Mouse (Mus musculus) ES-Bruce4 (cell line): ENCODE data around the gene Fam114a1. TPM values are rescaled to one million over a fixed set of nuclear protein-coding genes. Genes with fewer than 3 reads are reported as not detected.

Source experiments
- H3K27ac ChIP-seq: 2 replicates; pipeline ENCODE4 v1.5.1; 2012; ENCODE audit warnings: low read length, inconsistent platforms; ENCODE audit not compliant: insufficient read depth
- H3K27me3 ChIP-seq: 2 replicates; pipeline ENCODE4 v1.6.1; 2012; ENCODE audit warnings: mild to moderate bottlenecking, low read length, inconsistent platforms; ENCODE audit not compliant: control insufficient read depth, poor library complexity, insufficient read depth, severe bottlenecking
- H3K36me3 ChIP-seq: 2 replicates; pipeline ENCODE4 v1.6.1; 2012; ENCODE audit warnings: inconsistent platforms, mild to moderate bottlenecking, low read length, moderate library complexity; ENCODE audit not compliant: control insufficient read depth, poor library complexity, insufficient read depth, severe bottlenecking
- H3K4me1 ChIP-seq: one replicate; pipeline ENCODE4 v1.8.1; 2011; ENCODE audit warnings: low read length; ENCODE audit not compliant: control insufficient read depth, insufficient read depth
- H3K4me3 ChIP-seq: 2 replicates; pipeline ENCODE4 v1.5.1; 2011; ENCODE audit warnings: low read depth, mild to moderate bottlenecking, low read length
- H3K9ac ChIP-seq: 2 replicates; pipeline ENCODE4 v1.6.1; 2012; ENCODE audit warnings: low read depth, mild to moderate bottlenecking, inconsistent platforms; ENCODE audit not compliant: poor library complexity, severe bottlenecking
- H3K9me3 ChIP-seq: replicated peaks from 2 replicates; pipeline ENCODE4 v1.6.1; 2012; ENCODE audit warnings: mild to moderate bottlenecking, low read length, inconsistent platforms; ENCODE audit not compliant: control insufficient read depth, poor library complexity, insufficient read depth, severe bottlenecking
- CTCF ChIP-seq: IDR thresholded peaks from one replicate; pipeline ENCODE4 v1.8.1; 2011; ENCODE audit warnings: low read depth, low read length
- EP300 ChIP-seq: IDR thresholded peaks from 2 replicates; pipeline ENCODE4 v1.6.1; 2011; ENCODE audit warnings: low read depth, low read length; ENCODE audit not compliant: insufficient read depth
- POLR2A ChIP-seq: IDR thresholded peaks from one replicate; pipeline ENCODE4 v1.8.1; 2011; ENCODE audit warnings: low read length; ENCODE audit not compliant: insufficient read depth
- polyA plus RNA-seq: library from polyadenylated mRNA; stranded (reverse); fragments of >200 nt; gene quantifications from 2 replicates; pipeline ENCODE4 v1.2.4, GENCODE M21; 2011; ENCODE audit warnings: low read depth; ENCODE audit not compliant: missing spikeins, insufficient read depth, insufficient read length

Gene Fam114a1
- polyA plus RNA-seq, 1 experiment, result 16.5 TPM

GRCm38 (mm10) chr5:65043407-65043895 is 73.6 kb downstream of the Fam114a1 start:
- Histone ChIP-seq H3K36me3 (no peaks in the 10 kb centered on the region), H3K9me3 (no peaks in the 10 kb centered on the region), H3K27me3 (no peaks in the 10 kb centered on the region), H3K27ac (no peak overlapping the region), H3K9ac (no peak overlapping the region), H3K4me3 (no peak overlapping the region), H3K4me1 (no peaks in the 10 kb centered on the region)
- no peak for TF ChIP-seq EP300
- TF ChIP-seq POLR2A, result no peak
- TF ChIP-seq CTCF, result no peak

- H3K27me3 ChIP-seq, result no peaks in the 10 kb centered on the region
These were observed 75.9 kb downstream of the Fam114a1 start for GRCm38 (mm10) chr5:65045642-65046370.

GRCm38 (mm10) chr5:65046442-65047284 is 76.8 kb downstream of the Fam114a1 start:
- no peaks in the 10 kb centered on the region for H3K36me3 ChIP-seq
- H3K4me3 ChIP-seq, result no peak overlapping the region
- no peaks in the 10 kb centered on the region for H3K9me3 ChIP-seq
- H3K27ac ChIP-seq, result no peak overlapping the region
- no peaks in the 10 kb centered on the region for H3K27me3 ChIP-seq
- no peak for TF ChIP-seq POLR2A
- no peak for TF ChIP-seq CTCF
- no peak for TF ChIP-seq EP300
- H3K9ac ChIP-seq, result no peak overlapping the region
- no peaks in the 10 kb centered on the region for H3K4me1 ChIP-seq

More at GRCm38 (mm10) chr5:65045642-65046370, 75.9 kb downstream of the Fam114a1 start:
- Histone ChIP-seq H3K4me3 (no peak overlapping the region), H3K9me3 (no peaks in the 10 kb centered on the region), H3K4me1 (no peaks in the 10 kb centered on the region), H3K9ac (no peak overlapping the region), H3K36me3 (no peaks in the 10 kb centered on the region), H3K27ac (no peak overlapping the region)
- TF ChIP-seq CTCF, result no peak
- TF ChIP-seq POLR2A, result no peak
- TF ChIP-seq EP300, result no peak

- TF ChIP-seq EP300 (no peak), CTCF (no peak), POLR2A (no peak)
- Histone ChIP-seq H3K4me1 (no peaks in the 10 kb centered on the region), H3K9me3 (no peaks in the 10 kb centered on the region), H3K36me3 (no peaks in the 10 kb centered on the region), H3K27me3 (no peaks in the 10 kb centered on the region), H3K9ac (no peak overlapping the region), H3K27ac (no peak overlapping the region), H3K4me3 (no peak overlapping the region)
These were observed 77.5 kb downstream of the Fam114a1 start for GRCm38 (mm10) chr5:65047285-65047855.

- Histone ChIP-seq H3K36me3 (no peaks in the 10 kb centered on the region), H3K9ac (no peak overlapping the region), H3K9me3 (no peaks in the 10 kb centered on the region), H3K4me3 (no peak overlapping the region), H3K27me3 (no peaks in the 10 kb centered on the region), H3K4me1 (no peaks in the 10 kb centered on the region), H3K27ac (no peak overlapping the region)
- no peak for TF ChIP-seq POLR2A
- TF ChIP-seq CTCF, result no peak
- no peak for TF ChIP-seq EP300
These were observed 80.0 kb downstream of the Fam114a1 start for GRCm38 (mm10) chr5:65049880-65050279.

- TF ChIP-seq POLR2A (no peak), CTCF (no peak), EP300 (no peak)
- H3K9ac ChIP-seq, result no peak overlapping the region
- no peak overlapping the region for H3K4me3 ChIP-seq
- H3K36me3 ChIP-seq, result no peaks in the 10 kb centered on the region
- H3K9me3 ChIP-seq, result no peaks in the 10 kb centered on the region
- no peaks in the 10 kb centered on the region for H3K27me3 ChIP-seq
- H3K4me1 ChIP-seq, result no peaks in the 10 kb centered on the region
- no peak overlapping the region for H3K27ac ChIP-seq
These were observed 81.6 kb downstream of the Fam114a1 start for GRCm38 (mm10) chr5:65051513-65051912.
